Mouse (Mus musculus) frontal cortex, adult (tissue): Measurements from ENCODE around the gene Olfr525.

Source experiments
- ATAC-seq: cut with Nextera tagmentation; 2 replicates; pipeline ENCODE4 v1.9.2; 2017; ENCODE audit warnings: mild to moderate bottlenecking, moderate library complexity, mixed read lengths; ENCODE audit not compliant: low TSS enrichment

Olfr525 gene

GRCm38 (mm10) chr7:140320558-140320957 lies at the start of gene Olfr525:
Gene Olfr525 (plus strand): TSS chr7:140320858.
- no peak for ATAC-seq

GRCm38 (mm10) chr7:140295746-140296145 lies 24.9 kb upstream of the Olfr525 start:
- ATAC-seq: no peak

DNA sequence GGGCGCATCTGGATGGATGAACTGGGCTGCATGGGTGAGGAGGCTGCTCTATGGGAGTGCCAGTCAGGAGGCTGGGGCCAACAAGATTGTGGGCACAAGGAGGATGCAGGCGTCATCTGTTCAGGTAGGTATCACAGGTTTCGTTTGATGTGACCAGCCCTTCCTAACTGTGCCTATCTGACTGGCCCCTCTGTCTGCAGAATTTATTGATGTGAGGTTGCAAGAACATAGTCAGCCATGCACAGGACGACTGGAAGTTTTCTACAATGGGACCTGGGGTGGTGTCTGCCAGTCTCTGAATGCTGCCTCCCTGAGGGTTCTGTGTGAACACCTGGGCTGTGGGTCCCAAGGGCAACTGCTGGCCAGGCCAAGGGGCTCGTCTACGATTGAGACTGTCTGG lies 23.8 kb upstream of the Olfr525 start:
- ATAC-seq: no peak

DNA sequence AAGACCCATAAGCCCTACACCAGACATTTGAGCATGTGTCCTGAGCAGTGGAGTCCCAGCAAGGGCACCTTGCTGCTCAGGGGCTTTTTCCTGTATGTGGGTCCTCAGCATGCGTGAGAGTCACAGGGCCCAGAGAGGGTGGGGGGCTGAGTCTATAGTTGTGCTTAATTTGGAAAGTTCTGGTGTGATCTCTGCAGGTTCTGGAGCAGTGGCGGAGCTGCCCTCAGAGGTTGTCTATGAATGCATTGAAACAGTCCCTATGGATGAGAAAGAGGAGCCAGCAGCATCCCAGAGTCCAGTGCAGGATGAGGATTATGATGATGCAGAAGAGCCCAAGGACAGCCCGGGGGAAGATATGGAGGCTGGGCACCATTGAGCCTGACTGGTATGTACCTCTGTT lies 21.2 kb upstream of the Olfr525 start:
- ATAC-seq: no peak

DNA sequence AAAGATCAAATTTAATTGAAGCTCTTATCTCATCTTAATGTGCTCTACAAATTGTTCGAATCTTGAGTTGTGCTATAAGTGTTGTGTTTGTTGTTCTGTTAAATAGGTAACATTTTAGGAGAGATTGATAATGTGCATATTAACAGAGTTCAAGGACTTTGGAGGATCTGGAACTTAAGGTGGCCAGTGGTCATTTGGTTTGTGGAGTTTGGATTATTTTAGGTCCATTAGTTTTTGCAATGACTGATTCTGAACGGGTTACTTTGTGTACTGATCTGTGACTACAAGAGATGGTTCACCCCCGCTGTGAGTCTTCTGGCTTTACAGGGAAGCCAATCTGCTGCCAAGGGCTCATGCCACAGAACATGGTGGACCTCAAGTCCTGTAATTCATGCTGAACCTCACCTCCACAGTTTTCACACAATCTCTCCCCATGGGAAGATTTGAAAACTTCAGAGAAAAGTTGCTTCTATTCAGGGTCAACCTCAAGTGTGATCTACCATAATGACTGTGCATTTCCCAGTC lies 735 bp upstream of the Olfr525 start:
- ATAC-seq: no peak

GRCm38 (mm10) chr7:140321135-140321534 lies 477 bp downstream of the Olfr525 start:
- ATAC-seq: no peak

GRCm38 (mm10) chr7:140329766-140330304 lies 9.2 kb downstream of the Olfr525 start:
- no peak for ATAC-seq

- no peak for ATAC-seq
Measured at GRCm38 (mm10) chr7:140333717-140334116, 13.1 kb downstream of the Olfr525 start, which contains the start of gene Olfr527. Gene Olfr527 (plus strand): TSS chr7:140334017.

- ATAC-seq: no peak
Measured at GRCm38 (mm10) chr7:140361571-140361970, 40.9 kb downstream of the Olfr525 start, which contains the start of gene Olfr60. Gene Olfr60 (minus strand): TSS chr7:140361671.

- ATAC-seq: no peak
Measured at GRCm38 (mm10) chr7:140374300-140374699, 53.6 kb downstream of the Olfr525 start.

- ATAC-seq: no peak
Measured at GRCm38 (mm10) chr7:140376231-140376630, 55.6 kb downstream of the Olfr525 start, which contains the start of gene Olfr530. Gene Olfr530 (minus strand): TSS chr7:140376331.

DNA sequence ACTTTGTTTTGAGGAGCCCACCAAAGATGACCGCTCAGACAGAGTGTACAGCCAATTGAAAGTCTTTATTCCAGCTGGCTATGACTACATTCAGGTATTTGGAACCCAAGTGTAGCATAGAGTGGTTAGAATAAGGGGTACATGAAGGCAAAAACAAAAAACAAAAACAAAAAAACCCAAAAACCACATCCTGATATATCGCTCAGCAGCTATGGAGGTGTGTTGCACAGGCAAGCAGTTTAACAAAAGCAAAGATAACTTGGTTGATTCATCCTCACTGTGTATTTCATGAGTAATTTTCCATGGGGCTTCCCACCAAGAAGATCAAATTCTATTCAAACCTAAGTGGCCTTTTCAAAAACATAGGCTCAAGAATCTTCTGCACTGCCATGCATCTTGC lies 56.3 kb downstream of the Olfr525 start:
- ATAC-seq: no peak
